Mouse (Mus musculus): Measurements from ENCODE around the gene Fam3c. TPM values are rescaled to one million over a fixed set of nuclear protein-coding genes. Genes with fewer than 3 reads are reported as not detected.
A peak's percentile ranks its signal among the peaks of the same experiment; 100 is the strongest.

Gene Fam3c
- polyA plus RNA-seq, 1 experiment, result 19.4 TPM

DNA sequence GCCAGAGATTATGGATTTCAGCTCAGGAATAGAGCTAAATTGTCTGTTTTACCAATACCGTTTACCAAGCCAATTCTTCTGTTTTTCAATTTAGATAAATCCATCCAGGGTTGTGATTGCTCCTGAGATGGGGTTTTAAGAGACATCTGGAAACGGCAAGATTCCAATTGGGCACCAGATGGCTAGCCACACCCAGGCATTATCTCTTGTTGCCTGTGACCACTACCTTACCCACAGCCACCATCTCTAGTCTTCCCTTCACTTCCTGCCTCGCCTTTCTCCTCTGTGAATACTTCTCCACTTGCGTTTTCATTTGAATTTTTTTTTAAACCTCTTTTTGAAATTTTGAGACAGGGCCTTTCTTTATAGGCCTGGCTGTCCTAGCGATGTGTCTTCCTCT is 46.0 kb upstream of the Fam3c start:
- H3K79me2 ChIP-seq (ENCODE audit: control insufficient read depth, insufficient read depth), result no peaks in the 10 kb centered on the region
- no peaks in the 10 kb centered on the region for H3K36me3 ChIP-seq (ENCODE audit: control insufficient read depth, insufficient read depth)
- no peak overlapping the region for H3ac ChIP-seq (ENCODE audit: control insufficient read depth, insufficient read length)
- TF ChIP-seq POLR2AphosphoS2 (IDR thresholded peaks at IDR 0.05; ENCODE audit: insufficient read length, low read depth) (no peak), TCF3 (IDR thresholded peaks at IDR 0.05; ENCODE audit: insufficient read length, low read depth) (no peak), USF1 (IDR thresholded peaks at IDR 0.05; ENCODE audit: low read depth) (no peak), E2F4 (IDR thresholded peaks at IDR 0.05; ENCODE audit: insufficient read depth) (no peak), TCF12 (IDR thresholded peaks at IDR 0.05; ENCODE audit: insufficient read depth, poor library complexity, severe bottlenecking) (no peak), MYOD1 (IDR thresholded peaks at IDR 0.05; ENCODE audit: control insufficient read depth in 1 of 3, insufficient read length in 2 of 3, low read depth in 2 of 3) (no peak)
- peak overlapping the region; percentile 32 for H3K4me2 ChIP-seq (ENCODE audit: low read depth)
- H3K27me3 ChIP-seq (ENCODE audit: control insufficient read depth, insufficient read depth, insufficient read length), result no peaks in the 10 kb centered on the region
- H3K4me3 ChIP-seq, result no peak overlapping the region

DNA sequence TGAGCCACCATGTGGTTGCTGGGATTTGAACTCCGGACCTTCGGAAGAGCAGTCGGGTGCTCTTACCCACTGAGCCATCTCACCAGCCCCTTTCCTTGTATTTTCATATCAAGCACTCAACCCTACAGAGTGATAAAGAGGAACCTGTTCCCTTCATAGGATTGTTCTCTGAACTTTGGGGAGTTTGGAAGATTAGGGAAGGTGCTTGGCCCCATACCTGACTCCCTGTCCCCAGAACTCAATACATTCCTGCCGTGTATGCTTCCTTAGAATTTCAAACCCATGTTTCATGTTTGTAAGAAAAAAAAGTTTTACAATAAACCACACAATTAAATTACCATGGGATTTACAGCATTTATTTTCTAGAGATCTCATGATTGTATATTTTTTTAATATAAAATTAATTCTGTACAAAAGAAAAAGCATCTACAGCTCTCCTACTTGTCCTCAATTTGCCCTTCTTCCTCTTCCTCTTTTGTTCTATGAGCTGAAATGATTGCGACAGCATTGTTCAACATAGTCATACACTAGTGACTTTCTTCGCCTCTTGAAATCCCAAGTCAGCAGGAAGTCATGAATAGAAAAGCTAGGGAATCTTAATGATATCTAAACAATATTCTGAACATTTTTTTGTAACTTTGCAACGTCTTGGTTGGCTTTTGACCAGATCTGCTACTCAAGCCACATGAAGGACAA is 42.2 kb upstream of the Fam3c start:
- Histone ChIP-seq H3K79me2 (ENCODE audit: control insufficient read depth, insufficient read depth) (no peaks in the 10 kb centered on the region), H3ac (ENCODE audit: control insufficient read depth, insufficient read length) (no peak overlapping the region), H3K36me3 (ENCODE audit: control insufficient read depth, insufficient read depth) (no peaks in the 10 kb centered on the region), H3K27me3 (ENCODE audit: control insufficient read depth, insufficient read depth, insufficient read length) (no peaks in the 10 kb centered on the region), H3K4me2 (ENCODE audit: low read depth) (no peak overlapping the region), H3K4me3 (no peak overlapping the region)
- TF ChIP-seq MAX (IDR thresholded peaks at IDR 0.05; ENCODE audit: low read depth) (no peak), POLR2AphosphoS2 (IDR thresholded peaks at IDR 0.05; ENCODE audit: insufficient read length, low read depth) (no peak), SRF (IDR thresholded peaks at IDR 0.05; ENCODE audit: control insufficient read depth, insufficient read length, low read depth) (no peak), POLR2A (IDR thresholded peaks at IDR 0.05; ENCODE audit: insufficient read length, low read depth) (no peak)

DNA sequence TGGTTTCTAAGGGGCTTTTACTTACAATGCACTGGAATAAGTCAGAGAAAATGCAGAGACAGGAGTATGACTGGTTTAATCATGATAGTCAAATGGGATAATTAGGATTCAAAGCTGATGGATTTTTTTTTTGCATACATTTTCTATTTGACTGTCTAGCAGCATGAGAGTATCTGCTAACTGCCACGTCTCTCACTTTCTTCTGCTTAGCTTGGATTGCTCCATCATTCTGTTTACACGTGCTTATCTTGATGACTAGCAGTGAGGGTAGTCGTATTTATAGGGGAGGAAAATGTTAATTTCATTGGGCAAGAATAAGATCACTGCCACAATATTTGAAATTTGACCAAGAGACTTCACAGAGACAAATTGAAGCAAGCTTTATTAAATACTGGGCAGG is 39.2 kb upstream of the Fam3c start:
- Histone ChIP-seq H3K4me2 (ENCODE audit: low read depth) (no peak overlapping the region), H3K36me3 (ENCODE audit: control insufficient read depth, insufficient read depth) (no peaks in the 10 kb centered on the region), H3K4me3 (no peak overlapping the region), H3ac (ENCODE audit: control insufficient read depth, insufficient read length) (no peak overlapping the region), H3K79me2 (ENCODE audit: control insufficient read depth, insufficient read depth) (no peaks in the 10 kb centered on the region), H3K27me3 (ENCODE audit: control insufficient read depth, insufficient read depth, insufficient read length) (no peaks in the 10 kb centered on the region)
- TF ChIP-seq SRF (IDR thresholded peaks at IDR 0.05; ENCODE audit: control insufficient read depth, insufficient read length, low read depth), result no peak
- no peak for TF ChIP-seq USF1 (IDR thresholded peaks at IDR 0.05; ENCODE audit: low read depth)
- TF ChIP-seq REST (IDR thresholded peaks at IDR 0.05; ENCODE audit: insufficient read depth, insufficient read length), result no peak
- no peak for TF ChIP-seq POLR2A (IDR thresholded peaks at IDR 0.05; ENCODE audit: insufficient read length, low read depth)
- no peak for TF ChIP-seq TCF3 (IDR thresholded peaks at IDR 0.05; ENCODE audit: insufficient read length, low read depth)
- no peak for TF ChIP-seq TCF12 (IDR thresholded peaks at IDR 0.05; ENCODE audit: insufficient read depth, poor library complexity, severe bottlenecking)
- no peak for TF ChIP-seq CEBPB (IDR thresholded peaks at IDR 0.05; ENCODE audit: insufficient read depth, poor library complexity, severe bottlenecking)
- TF ChIP-seq MAX (IDR thresholded peaks at IDR 0.05; ENCODE audit: low read depth), result no peak
- TF ChIP-seq POLR2AphosphoS2 (IDR thresholded peaks at IDR 0.05; ENCODE audit: insufficient read length, low read depth), result no peak
- TF ChIP-seq E2F4 (IDR thresholded peaks at IDR 0.05; ENCODE audit: insufficient read depth), result no peak
- TF ChIP-seq MYOD1 (IDR thresholded peaks at IDR 0.05; ENCODE audit: control insufficient read depth in 1 of 3, insufficient read length in 2 of 3, low read depth in 2 of 3), result no peak
- no peak for TF ChIP-seq MYOG (IDR thresholded peaks at IDR 0.05; ENCODE audit: control insufficient read depth in 1 of 3, insufficient read depth in 1 of 3, insufficient read length in 2 of 3, low read depth in 2 of 3)

DNA sequence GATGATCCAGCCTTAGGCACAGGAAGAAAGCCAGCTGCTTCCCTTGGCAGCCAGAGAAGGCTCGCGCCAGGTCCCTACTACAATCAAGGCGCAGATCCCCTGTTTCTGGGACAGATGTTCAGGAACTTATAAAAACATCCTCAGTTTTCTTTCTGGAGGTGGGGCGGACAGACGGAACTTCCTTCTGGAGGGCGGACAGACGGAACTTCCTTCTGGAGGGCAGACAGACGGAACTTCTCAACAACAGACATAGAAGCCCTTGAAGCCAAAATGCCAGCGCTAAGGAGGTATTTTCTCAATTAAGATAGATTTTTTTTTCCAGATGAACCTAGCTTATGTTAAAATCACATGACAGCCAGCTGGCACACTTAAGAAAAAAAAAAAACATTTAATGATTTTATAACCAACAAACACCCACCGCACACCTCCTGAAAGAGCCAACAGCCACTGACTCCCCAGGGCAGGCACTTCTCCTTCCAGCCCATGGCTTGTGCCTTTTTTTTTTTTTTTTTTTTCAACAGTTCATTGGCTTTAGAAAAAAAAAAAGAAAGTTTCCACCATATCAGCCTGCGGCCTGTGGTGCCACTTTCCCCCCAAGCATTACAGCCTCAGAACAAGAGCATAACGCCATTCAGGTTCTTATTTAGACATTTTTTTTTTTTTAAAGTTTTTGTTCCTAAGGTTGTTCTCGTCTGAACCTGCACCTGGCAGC is 34.8 kb upstream of the Fam3c start:
- Histone ChIP-seq H3K36me3 (ENCODE audit: control insufficient read depth, insufficient read depth) (no peaks in the 10 kb centered on the region), H3K27me3 (ENCODE audit: control insufficient read depth, insufficient read depth, insufficient read length) (no peaks in the 10 kb centered on the region), H3K79me2 (ENCODE audit: control insufficient read depth, insufficient read depth) (no peaks in the 10 kb centered on the region), H3K4me3 (no peak overlapping the region), H3K4me2 (ENCODE audit: low read depth) (no peak overlapping the region), H3ac (ENCODE audit: control insufficient read depth, insufficient read length) (no peak overlapping the region)
- TF ChIP-seq CEBPB (IDR thresholded peaks at IDR 0.05; ENCODE audit: insufficient read depth, poor library complexity, severe bottlenecking), result no peak
- TF ChIP-seq TCF12 (IDR thresholded peaks at IDR 0.05; ENCODE audit: insufficient read depth, poor library complexity, severe bottlenecking), result no peak
- no peak for TF ChIP-seq MYOD1 (IDR thresholded peaks at IDR 0.05; ENCODE audit: control insufficient read depth in 1 of 3, insufficient read length in 2 of 3, low read depth in 2 of 3)
- TF ChIP-seq MAX (IDR thresholded peaks at IDR 0.05; ENCODE audit: low read depth), result no peak

DNA sequence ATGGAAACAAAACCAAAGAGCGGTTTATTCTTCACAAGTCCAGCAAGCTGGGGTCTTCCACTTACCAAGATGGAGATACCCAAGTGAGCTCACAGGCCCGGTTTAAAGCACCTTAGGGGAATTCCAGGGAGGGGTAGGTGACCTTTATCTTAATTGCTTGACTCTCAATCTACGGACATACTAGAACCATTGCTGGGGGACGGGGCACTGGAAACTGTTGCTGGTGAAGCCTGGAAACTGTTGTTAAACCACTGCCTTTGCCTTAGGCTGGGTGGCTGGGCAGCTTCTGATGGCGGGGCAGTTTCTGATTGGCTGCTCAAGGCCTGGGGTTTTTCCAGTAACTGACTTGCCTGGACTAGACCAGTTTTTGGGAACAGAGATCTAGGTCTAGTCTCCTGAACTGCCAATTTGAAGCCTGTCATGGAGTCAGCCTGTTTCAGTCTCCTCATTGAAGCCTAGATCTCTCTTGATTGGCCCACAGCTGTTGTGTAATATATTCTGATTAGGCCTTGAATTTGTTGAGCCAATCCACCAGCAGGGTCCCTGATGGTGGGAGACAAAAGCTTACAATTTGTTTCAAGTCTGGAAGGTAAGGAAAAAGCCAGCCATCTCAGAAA is 29.3 kb upstream of the Fam3c start:
- TF ChIP-seq POLR2AphosphoS2 (IDR thresholded peaks at IDR 0.05; ENCODE audit: insufficient read length, low read depth) (no peak), TCF3 (IDR thresholded peaks at IDR 0.05; ENCODE audit: insufficient read length, low read depth) (no peak), MAX (IDR thresholded peaks at IDR 0.05; ENCODE audit: low read depth) (no peak), USF1 (IDR thresholded peaks at IDR 0.05; ENCODE audit: low read depth) (no peak), REST (IDR thresholded peaks at IDR 0.05; ENCODE audit: insufficient read depth, insufficient read length) (no peak), SRF (IDR thresholded peaks at IDR 0.05; ENCODE audit: control insufficient read depth, insufficient read length, low read depth) (no peak), E2F4 (IDR thresholded peaks at IDR 0.05; ENCODE audit: insufficient read depth) (no peak), POLR2A (IDR thresholded peaks at IDR 0.05; ENCODE audit: insufficient read length, low read depth) (no peak), MYOG (IDR thresholded peaks at IDR 0.05; ENCODE audit: control insufficient read depth in 1 of 3, insufficient read depth in 1 of 3, insufficient read length in 2 of 3, low read depth in 2 of 3) (no peak), MYOD1 (IDR thresholded peaks at IDR 0.05; ENCODE audit: control insufficient read depth in 1 of 3, insufficient read length in 2 of 3, low read depth in 2 of 3) (no peak), TCF12 (IDR thresholded peaks at IDR 0.05; ENCODE audit: insufficient read depth, poor library complexity, severe bottlenecking) (no peak), CEBPB (IDR thresholded peaks at IDR 0.05; ENCODE audit: insufficient read depth, poor library complexity, severe bottlenecking) (no peak)
- H3K36me3 ChIP-seq (ENCODE audit: control insufficient read depth, insufficient read depth), result no peaks in the 10 kb centered on the region
- H3K4me2 ChIP-seq (ENCODE audit: low read depth), result no peak overlapping the region
- H3K27me3 ChIP-seq (ENCODE audit: control insufficient read depth, insufficient read depth, insufficient read length), result no peaks in the 10 kb centered on the region
- H3ac ChIP-seq (ENCODE audit: control insufficient read depth, insufficient read length), result no peak overlapping the region
- H3K79me2 ChIP-seq (ENCODE audit: control insufficient read depth, insufficient read depth), result no peaks in the 10 kb centered on the region
- no peak overlapping the region for H3K4me3 ChIP-seq
